Mouse (Mus musculus) intestine, embryonic 14.5 days (tissue): Measurements from ENCODE around the gene Btbd6. TPM values are rescaled to one million over a fixed set of nuclear protein-coding genes. Genes with fewer than 3 reads are reported as not detected.

Experiments
- ATAC-seq: fragments of 200-750 bp; cut with Nextera tagmentation; replicated peaks from 2 replicates; pipeline ENCODE4 v1.8.0; 2017; ENCODE audit warnings: low read depth, moderate number of reproducible peaks, moderate TSS enrichment, moderate library complexity; ENCODE audit not compliant: low FRiP score, low TSS enrichment
- DNase-seq: peaks from one replicate; pipeline ENCODE4 v3.0.0-alpha.2; 2018; ENCODE audit warnings: low spot score
- H3K27ac ChIP-seq: fragments of 300-500 bp; sonication (generic); 2 replicates; pipeline ENCODE4 v1.5.1; 2014; ENCODE audit warnings: low read depth, mild to moderate bottlenecking, control low read depth
- H3K27me3 ChIP-seq: fragments of 300-500 bp; sonication (generic); replicated peaks from 2 replicates; pipeline ENCODE4 v1.6.1; 2014; ENCODE audit warnings: low read length, control low read depth; ENCODE audit not compliant: control insufficient read depth, insufficient read depth
- H3K36me3 ChIP-seq: fragments of 300-500 bp; sonication (generic); 2 replicates; pipeline ENCODE4 v1.6.1; 2014; ENCODE audit warnings: low read length, control low read depth; ENCODE audit not compliant: control insufficient read depth, insufficient read depth
- H3K4me1 ChIP-seq: fragments of 300-500 bp; sonication (generic); replicated peaks from 2 replicates; pipeline ENCODE4 v1.6.1; 2014; ENCODE audit warnings: low read length, control low read depth, mixed read lengths; ENCODE audit not compliant: control insufficient read depth, insufficient read depth
- H3K4me2 ChIP-seq: fragments of 300-500 bp; sonication (generic); 2 replicates; pipeline ENCODE4 v1.6.1; 2014; ENCODE audit warnings: low read length
- H3K4me3 ChIP-seq: fragments of 300-500 bp; sonication (generic); 2 replicates; pipeline ENCODE4 v1.5.1; 2014; ENCODE audit warnings: low read depth, low read length, control low read depth, mixed read lengths
- H3K9ac ChIP-seq: fragments of 300-500 bp; sonication (generic); 2 replicates; pipeline ENCODE4 v1.6.1; 2014; ENCODE audit warnings: mild to moderate bottlenecking, low read length
- H3K9me3 ChIP-seq: fragments of 300-500 bp; sonication (generic); 2 replicates; pipeline ENCODE4 v1.6.1; 2016; ENCODE audit warnings: low read length, control low read depth; ENCODE audit not compliant: control insufficient read depth
- WGBS: fragments of 180-500 bp; shearing (Covaris S2); extraction: QIAGEN DNeasy Blood & Tissue Kit; methylation state at CpG from one replicate; pipeline ENCODE4 v1.1.7; 2014; 5-methylcytosine and 5-hydroxymethylcytosine counted together
- polyA plus RNA-seq: library from polyadenylated mRNA; unstranded; fragments of >200 nt; fragmentation: Nextera tagmentation; extraction: Ambion mirVana; gene quantifications from 2 replicates; pipeline ENCODE4 v1.2.1, GENCODE M21; 2014

The Btbd6 gene
- polyA plus RNA-seq: 21.7 and 23.2 TPM in 2 replicates

- H3K4me1 ChIP-seq: peaks cover 5% of the 10 kb centered on the region
- peak; percentile 90 for DNase-seq
- H3K4me3 ChIP-seq: peak within 1 kb of the TSS; percentile 47
- under 1% methylated on average over 72 of the region's 80 CpGs for WGBS
- H3K4me2 ChIP-seq: peak within 1 kb of the TSS; percentile 67
- H3K27ac ChIP-seq: peak within 1 kb of the TSS; percentile 60; the same call in 1 of the 2 replicates
- peaks cover 69% of the 10 kb centered on the region for H3K36me3 ChIP-seq
- H3K9ac ChIP-seq: peak within 1 kb of the TSS; percentile 57
- H3K9me3 ChIP-seq: no peaks in the 10 kb centered on the region
- peak; percentile 96 for ATAC-seq
- H3K27me3 ChIP-seq: no peaks in the 10 kb centered on the region
Observed at GRCm38 (mm10) chr12:112976371-112977073, at the start of gene Btbd6. Gene Btbd6, plus strand, starts transcription at chr12:112976482.

GRCm38 (mm10) chr12:112927265-112927664, 49.0 kb upstream of the Btbd6 start:
- H3K27ac ChIP-seq: no peak overlapping the region
- H3K9me3 ChIP-seq: no peaks in the 10 kb centered on the region
- H3K27me3 ChIP-seq: peaks cover 53% of the 10 kb centered on the region
- no peak overlapping the region for H3K4me3 ChIP-seq
- no peak for ATAC-seq
- WGBS: 73% methylated on average over 14 of the region's 14 CpGs
- no peak overlapping the region for H3K9ac ChIP-seq
- H3K36me3 ChIP-seq: no peaks in the 10 kb centered on the region
- no peak for DNase-seq
- 0 out of 2 replicates have a peak, but pooled peaks cover 5% of the 10 kb centered on the region for H3K4me1 ChIP-seq
- H3K4me2 ChIP-seq: no peak overlapping the region

GRCm38 (mm10) chr12:112928401-112929241, 47.7 kb upstream of the Btbd6 start:
- ATAC-seq: peak; percentile 38
- no peaks in the 10 kb centered on the region for H3K36me3 ChIP-seq
- H3K9ac ChIP-seq: peak overlapping the region; percentile 44
- H3K27ac ChIP-seq: no peak overlapping the region
- H3K4me3 ChIP-seq: peak overlapping the region; percentile 49
- peaks cover 53% of the 10 kb centered on the region for H3K27me3 ChIP-seq
- H3K4me2 ChIP-seq: peak overlapping the region; percentile 95
- H3K9me3 ChIP-seq: no peaks in the 10 kb centered on the region
- H3K4me1 ChIP-seq: 0 out of 2 replicates have a peak, but pooled peaks cover 9% of the 10 kb centered on the region
- DNase-seq: peak; percentile 72
- 2% methylated on average over 93 of the region's 124 CpGs for WGBS

- peak within 1 kb of the TSS; percentile 95 for H3K4me2 ChIP-seq
Observed at GRCm38 (mm10) chr12:112929562-112930352, 46.5 kb upstream of the Btbd6 start, which contains the start of gene Jag2. Gene Jag2, minus strand, starts transcription at chr12:112929776.

GRCm38 (mm10) chr12:112932647-112933046, 43.6 kb upstream of the Btbd6 start:
- H3K4me1 ChIP-seq: peaks cover 9% of the 10 kb centered on the region; the same call in 1 of the 2 replicates
- H3K9ac ChIP-seq: no peak overlapping the region
- H3K9me3 ChIP-seq: no peaks in the 10 kb centered on the region
- H3K36me3 ChIP-seq: no peaks in the 10 kb centered on the region
- no peak overlapping the region for H3K27ac ChIP-seq
- no peak overlapping the region for H3K4me3 ChIP-seq
- 48% methylated on average over 7 of the region's 7 CpGs for WGBS
- ATAC-seq (no peak), DNase-seq (no peak)
- H3K27me3 ChIP-seq: peaks cover 40% of the 10 kb centered on the region
- H3K4me2 ChIP-seq: no peak overlapping the region

More at GRCm38 (mm10) chr12:112929562-112930352, 46.5 kb upstream of the Btbd6 start, which contains the start of gene Jag2:
- no peak within 1 kb of the TSS for H3K27ac ChIP-seq
- ATAC-seq: peak; percentile 41
- peak within 1 kb of the TSS; percentile 44 for H3K9ac ChIP-seq
- H3K36me3 ChIP-seq: no peaks in the 10 kb centered on the region
- H3K4me1 ChIP-seq: 0 out of 2 replicates have a peak, but pooled peaks cover 9% of the 10 kb centered on the region
- WGBS: 2% methylated on average over 82 of the region's 85 CpGs
- peak within 1 kb of the TSS; percentile 49 for H3K4me3 ChIP-seq
- H3K27me3 ChIP-seq: peaks cover 53% of the 10 kb centered on the region
- DNase-seq: peak; percentile 82
- no peaks in the 10 kb centered on the region for H3K9me3 ChIP-seq

- H3K4me3 ChIP-seq: no peak overlapping the region
- no peak for DNase-seq
- H3K27ac ChIP-seq: no peak overlapping the region
- H3K36me3 ChIP-seq: no peaks in the 10 kb centered on the region
- H3K4me2 ChIP-seq: no peak overlapping the region
- no peaks in the 10 kb centered on the region for H3K9me3 ChIP-seq
- 42% methylated on average over 9 of the region's 9 CpGs for WGBS
- H3K9ac ChIP-seq: no peak overlapping the region
- peaks cover 13% of the 10 kb centered on the region for H3K4me1 ChIP-seq
- H3K27me3 ChIP-seq: no peaks in the 10 kb centered on the region
- no peak for ATAC-seq
Observed at GRCm38 (mm10) chr12:112937906-112938305, 38.4 kb upstream of the Btbd6 start.

- 77% methylated on average over 10 of the region's 10 CpGs for WGBS
- Histone ChIP-seq H3K9me3 (no peaks in the 10 kb centered on the region), H3K4me1 (peaks cover 13% of the 10 kb centered on the region), H3K4me2 (no peak overlapping the region), H3K27me3 (no peaks in the 10 kb centered on the region), H3K4me3 (no peak overlapping the region), H3K9ac (0 out of 2 replicates have a peak overlapping the region, but pooled peaks have one; percentile 13), H3K36me3 (no peaks in the 10 kb centered on the region), H3K27ac (no peak overlapping the region)
- ATAC-seq: no peak
- no peak for DNase-seq
Observed at GRCm38 (mm10) chr12:112938366-112938765, 37.9 kb upstream of the Btbd6 start.
